ENCODE assay signal across 8 mouse cellular contexts in genomic region chr7:141666190-141666589, GRCm38 (mm10). TPM values are rescaled to one million over a fixed set of nuclear protein-coding genes. Genes with fewer than 3 reads are reported as not detected.
DNase-seq lines count a peak whose midpoint lies in the region; ATAC-seq and TF ChIP-seq lines count a peak whose summit lies in the region.

No protein-coding gene starts in this region.

- H3K27ac ChIP-seq in forebrain, embryonic 10.5 days = no peak overlapping the region
- no peak overlapping the region for H3K27ac ChIP-seq in forebrain, embryonic 15.5 days (replicated peaks)
- H3K27ac ChIP-seq in intestine, postnatal 0 days (ENCODE audit: low read depth, low read length) = no peak overlapping the region
- no peak overlapping the region for H3K27ac ChIP-seq in liver, embryonic 12.5 days

- DNase-seq in forebrain, embryonic 10.5 days (ENCODE audit: extremely low spot score, low spot score) = peak; percentile 41
- DNase-seq in urinary bladder, postnatal 25 days (ENCODE audit: low spot score) = peak; percentile 10
- DNase-seq in urinary bladder, postnatal 4 days (ENCODE audit: low spot score in 2 of 2) = no peak
- DNase-seq in embryo, embryonic 10 days (ENCODE audit: low spot score) = peak; percentile 78
- peak; percentile 25 for DNase-seq in skeletal muscle tissue, adult 2 months (ENCODE audit: low read depth, low spot score)

- 23% methylated on average over 4 of the region's 4 CpGs for WGBS in forebrain, embryonic 10.5 days
- 13% methylated on average over 4 of the region's 4 CpGs for WGBS in forebrain, embryonic 15.5 days
- 11% methylated on average over 4 of the region's 4 CpGs for WGBS in intestine, postnatal 0 days
- WGBS in liver, embryonic 12.5 days (ENCODE audit: insufficient replicate concordance) = 12% methylated on average over 4 of the region's 4 CpGs

- H3K36me3 ChIP-seq in forebrain, embryonic 10.5 days (replicated peaks) = no peaks in the 10 kb centered on the region
- no peaks in the 10 kb centered on the region for H3K36me3 ChIP-seq in forebrain, embryonic 15.5 days
- no peaks in the 10 kb centered on the region for H3K36me3 ChIP-seq in intestine, postnatal 0 days (ENCODE audit: control insufficient read depth, insufficient read depth)
- H3K36me3 ChIP-seq in liver, embryonic 12.5 days = no peaks in the 10 kb centered on the region

- no peaks in the 10 kb centered on the region for H3K9me3 ChIP-seq in forebrain, embryonic 10.5 days
- H3K9me3 ChIP-seq in forebrain, embryonic 15.5 days = no peaks in the 10 kb centered on the region
- no peaks in the 10 kb centered on the region for H3K9me3 ChIP-seq in intestine, postnatal 0 days (ENCODE audit: control insufficient read depth)
- no peaks in the 10 kb centered on the region for H3K9me3 ChIP-seq in liver, embryonic 12.5 days (replicated peaks)

- no peaks in the 10 kb centered on the region for H3K4me1 ChIP-seq in forebrain, embryonic 10.5 days
- no peaks in the 10 kb centered on the region for H3K4me1 ChIP-seq in forebrain, embryonic 15.5 days
- H3K4me1 ChIP-seq in intestine, postnatal 0 days (replicated peaks; ENCODE audit: control insufficient read depth, insufficient read depth, low read length) = no peaks in the 10 kb centered on the region
- peaks cover 21% of the 10 kb centered on the region for H3K4me1 ChIP-seq in liver, embryonic 12.5 days

- no peaks in the 10 kb centered on the region for H3K27me3 ChIP-seq in forebrain, embryonic 10.5 days (ENCODE audit: poor library complexity, severe bottlenecking)
- H3K27me3 ChIP-seq in forebrain, embryonic 15.5 days = no peaks in the 10 kb centered on the region
- no peaks in the 10 kb centered on the region for H3K27me3 ChIP-seq in intestine, postnatal 0 days (replicated peaks; ENCODE audit: control insufficient read depth, insufficient read depth, low read length)
- 0 out of 2 replicates have a peak, but pooled peaks cover 9% of the 10 kb centered on the region for H3K27me3 ChIP-seq in liver, embryonic 12.5 days (replicated peaks)

- ATAC-seq in forebrain, embryonic 15.5 days (replicated peaks) = no peak
- peak; percentile 60; the same call in 1 of the 2 replicates for ATAC-seq in intestine, postnatal 0 days
- peak; percentile 61; the same call in 1 of the 2 replicates for ATAC-seq in liver, embryonic 12.5 days

- no peak overlapping the region for H3K9ac ChIP-seq in forebrain, embryonic 15.5 days (replicated peaks)
- no peak overlapping the region for H3K9ac ChIP-seq in intestine, postnatal 0 days (ENCODE audit: low read depth, low read length)
- no peak overlapping the region for H3K9ac ChIP-seq in liver, embryonic 12.5 days

- H3K4me2 ChIP-seq in forebrain, embryonic 15.5 days (replicated peaks) = no peak overlapping the region
- H3K4me2 ChIP-seq in intestine, postnatal 0 days (replicated peaks; ENCODE audit: low read depth) = no peak overlapping the region
- no peak overlapping the region for H3K4me2 ChIP-seq in liver, embryonic 12.5 days

- no peak overlapping the region for H3K4me3 ChIP-seq in forebrain, embryonic 10.5 days
- no peak overlapping the region for H3K4me3 ChIP-seq in forebrain, embryonic 15.5 days
- H3K4me3 ChIP-seq in intestine, postnatal 0 days (ENCODE audit: low read depth, low read length) = no peak overlapping the region
- H3K4me3 ChIP-seq in liver, embryonic 12.5 days = no peak overlapping the region

- TF ChIP-seq CTCF in intestine, postnatal 0 days (IDR thresholded peaks at IDR 0.05; ENCODE audit: low read depth) = peak; percentile 88

RNA-seq across cellular contexts. Expression of gene Muc6, which starts 11.1 kb away (rescaled TPM):
- 0.11 and 0.16 TPM in 2 replicates for polyA plus RNA-seq in forebrain, embryonic 10.5 days (2016; fragmentation: Nextera tagmentation; extraction: Ambion mirVana)
- polyA plus RNA-seq in forebrain, embryonic 15.5 days (2015; fragmentation: Nextera tagmentation; extraction: Ambion mirVana) = 0.25 and 0.28 TPM in 2 replicates
- 8.9 and 9.8 TPM in 2 replicates for polyA plus RNA-seq in intestine, postnatal 0 days (2015; fragmentation: Nextera tagmentation; extraction: Ambion mirVana)
- polyA plus RNA-seq in liver, embryonic 12.5 days (2016; fragmentation: Nextera tagmentation; extraction: Ambion mirVana) = 1.5 and 1.9 TPM in 2 replicates

RNA-seq across cellular contexts. Expression of gene Muc2, which starts 23.9 kb away (rescaled TPM):
- 0.17 TPM in 1 of 2 replicates, not detected in the other for polyA plus RNA-seq in forebrain, embryonic 10.5 days (2016; fragmentation: Nextera tagmentation; extraction: Ambion mirVana)
- polyA plus RNA-seq in forebrain, embryonic 15.5 days (2015; fragmentation: Nextera tagmentation; extraction: Ambion mirVana) = 0.06 and 0.15 TPM in 2 replicates
- 167 and 175 TPM in 2 replicates for polyA plus RNA-seq in intestine, postnatal 0 days (2015; fragmentation: Nextera tagmentation; extraction: Ambion mirVana)
- polyA plus RNA-seq in liver, embryonic 12.5 days (2016; fragmentation: Nextera tagmentation; extraction: Ambion mirVana) = 0.14 and 0.17 TPM in 2 replicates

Comparison
In these comparisons a context has a peak if more than half of its experiments do, and no peak if none do; other contexts are left out.
1. DNase-seq: peak in forebrain, embryonic 10.5 days (single experiment), urinary bladder, postnatal 25 days (single experiment), embryo, embryonic 10 days (single experiment) and skeletal muscle tissue, adult 2 months (single experiment); none in urinary bladder, postnatal 4 days (0 of 2).
2. RNA of gene Muc2, which starts 23.9 kb away (polyA plus RNA-seq): 167 to 175 TPM in intestine, postnatal 0 days; 0.14 to 0.17 TPM in liver, embryonic 12.5 days, 0.06 to 0.15 TPM in forebrain, embryonic 15.5 days and 0.17 TPM in forebrain, embryonic 10.5 days; every median in the first group is over 100 times any median in the second.